Mouse (Mus musculus): ENCODE results near the gene Cers1. TPM values are rescaled to one million over a fixed set of nuclear protein-coding genes. Genes with fewer than 3 reads are reported as not detected.

Cers1 gene
- polyA plus RNA-seq, 1 experiment: 2.7 TPM

GRCm38 (mm10) chr8:70302901-70303300 is 12.7 kb upstream of the Cers1 start:
- H3K4me3 ChIP-seq (replicated peaks; ENCODE audit: extremely low read depth, low read depth, low read length): peak overlapping the region; percentile 99
- peaks cover 7% of the 10 kb centered on the region for H3K4me1 ChIP-seq (ENCODE audit: control insufficient read depth, insufficient read depth, low read length)
- WGBS: 3% methylated on average over 16 of the region's 16 CpGs
- no peak for DNase-seq
- TF ChIP-seq CTCF (IDR thresholded peaks at IDR 0.05; ENCODE audit: insufficient read depth, low read length): no peak
- no peak for TF ChIP-seq POLR2A (IDR thresholded peaks at IDR 0.05; ENCODE audit: borderline replicate concordance, extremely low read depth, low read depth, low read length)

DNA sequence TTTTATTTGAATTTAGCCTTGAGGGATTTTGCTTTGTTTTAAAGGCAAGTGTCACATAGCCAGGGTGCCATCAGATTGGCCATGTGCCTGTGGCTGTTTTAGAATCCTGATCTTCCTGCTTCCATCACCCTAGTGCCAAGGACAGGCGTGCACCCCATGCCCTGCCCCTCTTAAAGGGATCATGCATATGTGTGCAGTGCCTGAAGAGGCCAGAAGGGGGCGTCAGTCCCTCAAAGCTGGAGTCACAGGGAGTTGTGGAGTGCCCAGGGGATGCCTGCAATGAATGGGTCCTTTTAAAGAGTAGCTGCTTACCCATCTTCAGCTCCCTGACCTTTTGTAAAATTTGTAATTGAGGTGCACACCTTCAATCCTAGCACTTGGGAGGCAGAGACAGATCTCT is 6.3 kb upstream of the Cers1 start:
- 23% methylated on average over 2 of the region's 2 CpGs for WGBS

GRCm38 (mm10) chr8:70313399-70313798 is 2.2 kb upstream of the Cers1 start:
- no peak for DNase-seq
- Histone ChIP-seq H3K4me3 (replicated peaks; ENCODE audit: extremely low read depth, low read depth, low read length) (no peak overlapping the region), H3K4me1 (ENCODE audit: control insufficient read depth, insufficient read depth, low read length) (no peaks in the 10 kb centered on the region)
- 49% methylated on average over 2 of the region's 2 CpGs for WGBS
- TF ChIP-seq POLR2A (IDR thresholded peaks at IDR 0.05; ENCODE audit: borderline replicate concordance, extremely low read depth, low read depth, low read length) (no peak), CTCF (IDR thresholded peaks at IDR 0.05; ENCODE audit: insufficient read depth, low read length) (no peak)

More for the DNA sequence above, 6.3 kb upstream of the Cers1 start:
- Histone ChIP-seq H3K4me3 (replicated peaks; ENCODE audit: extremely low read depth, low read depth, low read length) (no peak overlapping the region), H3K4me1 (ENCODE audit: control insufficient read depth, insufficient read depth, low read length) (no peaks in the 10 kb centered on the region)
- TF ChIP-seq POLR2A (IDR thresholded peaks at IDR 0.05; ENCODE audit: borderline replicate concordance, extremely low read depth, low read depth, low read length): no peak
- peak; percentile 48 for TF ChIP-seq CTCF (IDR thresholded peaks at IDR 0.05; ENCODE audit: insufficient read depth, low read length)
- no peak for DNase-seq

DNA sequence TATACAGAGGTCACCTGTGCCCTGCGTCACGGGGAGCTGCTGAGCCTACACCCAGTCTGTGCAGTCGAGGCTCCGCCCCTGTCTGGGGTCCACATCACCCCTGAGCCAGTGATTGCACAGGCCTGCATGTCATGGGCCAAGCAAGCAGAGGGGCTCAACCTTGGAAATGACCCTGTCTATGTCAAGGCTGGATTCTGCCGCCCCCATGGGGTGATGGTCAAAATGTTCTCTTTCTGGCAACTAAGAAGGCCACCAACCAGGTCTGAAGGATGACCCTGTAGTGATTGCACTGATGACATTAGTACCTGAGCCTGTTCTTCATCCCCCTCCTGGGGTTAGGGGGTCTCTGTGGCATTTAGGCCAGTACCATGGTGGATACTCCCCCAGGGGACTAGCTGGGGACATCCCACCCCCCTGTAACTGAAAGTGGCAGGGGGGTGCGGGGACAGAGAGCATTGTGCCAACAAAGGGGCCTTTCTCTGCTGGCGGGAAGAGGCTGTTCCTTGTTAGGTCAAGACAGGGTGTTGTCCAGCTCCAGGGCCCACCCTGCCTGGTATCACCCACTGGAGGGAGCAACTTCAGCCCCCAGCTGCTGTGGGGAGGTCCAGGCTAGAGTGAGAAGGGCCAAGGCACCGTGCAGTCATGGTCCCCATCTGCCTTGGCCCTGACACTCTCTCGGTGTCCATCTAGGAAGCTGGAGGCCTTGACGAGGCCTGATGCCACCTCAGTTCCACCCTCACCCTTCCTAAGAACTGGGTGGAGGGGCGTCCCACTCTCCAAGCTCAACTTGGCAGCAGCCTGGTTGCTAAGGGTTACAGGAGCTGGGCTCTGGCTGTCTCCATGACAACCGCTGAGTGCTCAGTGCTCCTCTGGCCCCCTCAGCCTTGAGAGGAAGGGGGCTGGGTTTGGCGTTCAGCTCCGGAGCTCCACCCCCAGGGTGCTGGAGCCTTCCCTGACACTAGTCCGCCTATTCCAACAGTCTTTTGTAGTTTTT is 1.2 kb downstream of the Cers1 start:
- no peak for TF ChIP-seq CTCF (IDR thresholded peaks at IDR 0.05; ENCODE audit: insufficient read depth, low read length)
- TF ChIP-seq POLR2A (IDR thresholded peaks at IDR 0.05; ENCODE audit: borderline replicate concordance, extremely low read depth, low read depth, low read length): no peak
- no peak for DNase-seq
- 31% methylated on average over 15 of the region's 15 CpGs for WGBS

DNA sequence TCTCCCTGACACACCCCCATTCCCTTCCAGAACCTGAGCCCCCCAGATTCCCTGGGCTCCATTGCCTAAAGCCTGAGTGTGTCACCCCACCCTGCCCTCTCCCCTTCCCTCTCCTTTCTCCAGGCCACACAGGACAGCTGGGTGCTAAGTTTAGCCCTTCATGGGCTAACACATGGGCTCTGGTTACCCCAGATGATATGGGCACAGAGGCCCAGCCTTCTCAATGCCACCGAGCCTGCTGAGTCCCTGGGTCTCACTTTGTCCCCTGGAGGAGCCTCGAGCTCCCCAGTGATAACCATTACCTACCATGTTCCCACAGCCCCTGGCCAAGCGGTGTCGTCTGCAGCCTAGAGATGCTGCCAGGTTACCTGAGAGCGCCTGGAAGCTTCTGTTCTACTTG is 2.3 kb downstream of the Cers1 start:
- WGBS: 87% methylated on average over 5 of the region's 5 CpGs
- DNase-seq: no peak
- Histone ChIP-seq H3K4me1 (ENCODE audit: control insufficient read depth, insufficient read depth, low read length) (no peaks in the 10 kb centered on the region), H3K4me3 (replicated peaks; ENCODE audit: extremely low read depth, low read depth, low read length) (no peak overlapping the region)
- TF ChIP-seq POLR2A (IDR thresholded peaks at IDR 0.05; ENCODE audit: borderline replicate concordance, extremely low read depth, low read depth, low read length) (no peak), CTCF (IDR thresholded peaks at IDR 0.05; ENCODE audit: insufficient read depth, low read length) (no peak)

More for the DNA sequence above, 1.2 kb downstream of the Cers1 start:
- H3K4me3 ChIP-seq (replicated peaks; ENCODE audit: extremely low read depth, low read depth, low read length): no peak overlapping the region
- H3K4me1 ChIP-seq (ENCODE audit: control insufficient read depth, insufficient read depth, low read length): no peaks in the 10 kb centered on the region

- TF ChIP-seq POLR2A (IDR thresholded peaks at IDR 0.05; ENCODE audit: borderline replicate concordance, extremely low read depth, low read depth, low read length): no peak
- no peak for TF ChIP-seq CTCF (IDR thresholded peaks at IDR 0.05; ENCODE audit: insufficient read depth, low read length)
Observed at GRCm38 (mm10) chr8:70323716-70324115, 8.1 kb downstream of the Cers1 start.

GRCm38 (mm10) chr8:70327512-70327911 is 11.9 kb downstream of the Cers1 start:
- 87% methylated on average over 6 of the region's 6 CpGs for WGBS
- no peak for DNase-seq
- no peak overlapping the region for H3K4me3 ChIP-seq (replicated peaks; ENCODE audit: extremely low read depth, low read depth, low read length)
- TF ChIP-seq CTCF (IDR thresholded peaks at IDR 0.05; ENCODE audit: insufficient read depth, low read length) (no peak), POLR2A (IDR thresholded peaks at IDR 0.05; ENCODE audit: borderline replicate concordance, extremely low read depth, low read depth, low read length) (no peak)
- H3K4me1 ChIP-seq (ENCODE audit: control insufficient read depth, insufficient read depth, low read length): no peaks in the 10 kb centered on the region

More at GRCm38 (mm10) chr8:70323716-70324115, 8.1 kb downstream of the Cers1 start:
- 90% methylated on average over 3 of the region's 3 CpGs for WGBS
- Histone ChIP-seq H3K4me1 (ENCODE audit: control insufficient read depth, insufficient read depth, low read length) (no peaks in the 10 kb centered on the region), H3K4me3 (replicated peaks; ENCODE audit: extremely low read depth, low read depth, low read length) (no peak overlapping the region)
- DNase-seq: no peak

DNA sequence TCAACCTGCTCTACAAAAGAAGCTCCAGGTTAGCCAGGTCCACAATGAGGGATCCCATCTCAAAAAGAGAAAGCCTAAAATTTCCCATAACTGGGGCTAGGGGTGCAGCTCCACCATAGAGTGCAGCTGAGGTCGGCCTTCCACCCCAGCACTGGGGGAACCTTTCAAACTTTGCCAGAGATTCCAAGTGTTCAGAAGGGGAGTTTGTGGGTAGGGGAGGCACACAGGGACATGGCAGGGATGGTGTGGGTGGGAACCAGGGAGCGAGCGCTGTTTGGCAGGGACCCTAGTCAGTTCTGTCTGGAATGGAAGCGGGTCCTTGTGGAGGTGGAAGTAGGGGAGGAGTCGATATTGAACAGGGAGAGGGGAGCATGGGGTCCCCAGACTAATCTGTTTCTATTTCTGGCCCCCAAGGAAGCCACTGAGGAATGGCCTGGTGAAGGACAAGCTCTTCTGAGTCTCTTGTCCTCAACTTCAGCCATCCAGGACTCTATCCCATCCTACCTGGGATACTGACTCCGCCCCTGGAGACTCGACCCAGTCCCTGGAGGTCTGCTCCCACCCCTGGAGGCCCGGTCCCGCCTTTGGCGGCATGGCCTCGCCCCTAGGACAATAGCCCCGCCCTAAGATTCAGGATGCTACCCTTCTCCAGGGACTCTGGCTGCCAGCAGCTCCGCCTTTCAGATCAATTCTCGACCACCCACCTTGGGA is 13.7 kb downstream of the Cers1 start, which contains the start of gene Gdf1:
TSS of gene Gdf1 (plus strand) at position 694 of the 711 bp plus-strand sequence.
- Histone ChIP-seq H3K4me1 (ENCODE audit: control insufficient read depth, insufficient read depth, low read length) (no peaks in the 10 kb centered on the region), H3K4me3 (replicated peaks; ENCODE audit: extremely low read depth, low read depth, low read length) (no peak within 1 kb of the TSS)
- no peak for DNase-seq
- TF ChIP-seq POLR2A (IDR thresholded peaks at IDR 0.05; ENCODE audit: borderline replicate concordance, extremely low read depth, low read depth, low read length) (no peak), CTCF (IDR thresholded peaks at IDR 0.05; ENCODE audit: insufficient read depth, low read length) (no peak)
- WGBS: 37% methylated on average over 14 of the region's 14 CpGs
